ENCODE assay signal across 8 mouse cellular contexts in the genomic region with DNA sequence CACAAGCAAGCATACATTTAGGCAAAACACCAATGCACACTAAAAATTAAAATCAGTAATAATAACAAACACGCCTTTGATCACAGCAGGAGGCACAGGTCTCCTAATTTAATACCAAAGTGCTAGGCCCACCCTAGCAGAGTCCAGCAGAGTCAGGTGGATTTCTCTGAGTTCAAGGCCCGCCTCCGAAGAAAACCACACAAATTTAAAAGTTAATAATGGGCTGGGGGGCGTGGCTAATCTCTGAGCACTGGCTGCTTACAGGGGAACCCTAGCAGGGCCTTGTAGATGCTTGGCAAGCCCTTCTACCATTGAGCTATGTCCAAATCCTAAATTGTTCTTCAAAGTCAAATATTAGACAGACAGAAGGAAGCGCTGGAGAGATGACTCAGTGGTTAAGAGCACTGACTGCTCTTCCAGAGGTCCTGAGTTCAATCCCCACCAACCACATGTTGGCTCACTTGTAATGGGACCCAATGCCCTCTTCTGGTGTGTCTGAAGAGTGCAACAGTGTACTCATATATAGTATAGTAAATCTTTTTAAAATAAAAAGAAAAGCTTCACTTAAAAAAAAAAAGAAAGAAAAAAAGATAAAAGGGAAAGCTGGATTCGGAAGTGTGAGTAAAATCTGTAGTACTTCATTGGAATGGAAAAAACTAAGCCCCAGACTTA. TPM values are rescaled to one million over a fixed set of nuclear protein-coding genes. Genes with fewer than 3 reads are reported as not detected.
DNase-seq lines count a peak whose midpoint lies in the region; ATAC-seq and TF ChIP-seq lines count a peak whose summit lies in the region.

No protein-coding gene starts in this region.

- no peaks in the 10 kb centered on the region for H3K27me3 ChIP-seq in cerebellum, adult 2 months (ENCODE audit: control insufficient read depth, insufficient read depth, low read length)
- H3K27me3 ChIP-seq in forebrain, embryonic 10.5 days (ENCODE audit: poor library complexity, severe bottlenecking) = no peaks in the 10 kb centered on the region
- no peaks in the 10 kb centered on the region for H3K27me3 ChIP-seq in neural tube, embryonic 13.5 days

- intact Hi-C loops in left cerebral cortex, postnatal 14 days (cut with DNase I) = loop anchor here (5.0 kb wide), 1 partner anchor 56 kb away; a partner anchor contains a TSS

- H3K9me3 ChIP-seq in forebrain, embryonic 10.5 days = no peaks in the 10 kb centered on the region
- H3K9me3 ChIP-seq in neural tube, embryonic 13.5 days = no peaks in the 10 kb centered on the region

- peak overlapping the region; percentile 61 for H3K4me2 ChIP-seq in neural tube, embryonic 13.5 days

- no peaks in the 10 kb centered on the region for H3K4me1 ChIP-seq in cerebellum, adult 2 months (ENCODE audit: control insufficient read depth, insufficient read depth, low read length)
- H3K4me1 ChIP-seq in forebrain, embryonic 10.5 days = peaks cover 21% of the 10 kb centered on the region
- peaks cover 36% of the 10 kb centered on the region for H3K4me1 ChIP-seq in neural tube, embryonic 13.5 days (replicated peaks)

- no peak for TF ChIP-seq POLR2A in cerebellum, adult 2 months (IDR thresholded peaks at IDR 0.05; ENCODE audit: borderline replicate concordance, insufficient read depth, low read length)

- no peak overlapping the region for H3K4me3 ChIP-seq in cerebellum, adult 2 months (replicated peaks; ENCODE audit: insufficient read depth, low read depth, low read length)
- H3K4me3 ChIP-seq in forebrain, embryonic 10.5 days = peak overlapping the region; percentile 79
- peak overlapping the region; percentile 74 for H3K4me3 ChIP-seq in neural tube, embryonic 13.5 days

- ATAC-seq in neural tube, embryonic 13.5 days (ENCODE audit: low read depth) = no peak

- WGBS in cerebellum, adult 2 months = 80% methylated on average over 6 of the region's 6 CpGs
- WGBS in forebrain, embryonic 10.5 days = 76% methylated on average over 6 of the region's 6 CpGs
- 83% methylated on average over 6 of the region's 6 CpGs for whole genome bisulfite sequencing in neural tube, embryonic 13.5 days

- H3K9ac ChIP-seq in neural tube, embryonic 13.5 days = peak overlapping the region; percentile 88; the same call in 1 of the 2 replicates

- no peak overlapping the region for H3K27ac ChIP-seq in cerebellum, adult 2 months (ENCODE audit: insufficient read depth, low read length)
- peak overlapping the region; percentile 100 for H3K27ac ChIP-seq in forebrain, embryonic 10.5 days
- peak overlapping the region; percentile 97; the same call in 1 of the 2 replicates for H3K27ac ChIP-seq in neural tube, embryonic 13.5 days (replicated peaks)

- TF ChIP-seq CTCF in cerebellum, adult 2 months (IDR thresholded peaks at IDR 0.05; ENCODE audit: borderline replicate concordance, insufficient read depth, low read depth, low read length) = no peak

- peak; percentile 22 to 34 for DNase-seq in cerebellum, postnatal 10 days
- DNase-seq in cerebellum, adult 2 months = no peak
- peak; percentile 94 for DNase-seq in A20 (ENCODE audit: low read depth, low spot score)
- DNase-seq in forebrain, embryonic 10.5 days (ENCODE audit: extremely low spot score, low spot score) = no peak
- peak; percentile 32 to 39 for DNase-seq in kidney, postnatal 4 days
- no peak for DNase-seq in right cerebral cortex, postnatal 14 days
- no peak for DNase-seq in left cerebral cortex, postnatal 14 days (ENCODE audit: low spot score in 2 of 2)

- peaks cover 81% of the 10 kb centered on the region for H3K36me3 ChIP-seq in forebrain, embryonic 10.5 days (replicated peaks)
- peaks cover 69% of the 10 kb centered on the region for H3K36me3 ChIP-seq in neural tube, embryonic 13.5 days

RNA-seq across cellular contexts. Expression of a gene that starts 0.9 kb away (rescaled TPM):
- polyA plus RNA-seq in cerebellum, adult 2 months (2012; rRNA removed) = 30.6 and 34.0 TPM in 2 replicates
- 13.5 and 13.7 TPM in 2 replicates for polyA plus RNA-seq in forebrain, embryonic 10.5 days (2016; fragmentation: Nextera tagmentation; extraction: Ambion mirVana)
- polyA plus RNA-seq in neural tube, embryonic 13.5 days (2015; fragmentation: Nextera tagmentation; extraction: Ambion mirVana) = 3.3 and 4.1 TPM in 2 replicates
- 1 to 10 TPM; 7.5 to 7.8 TPM for total RNA-seq in left cerebral cortex, postnatal 14 days (2021)

RNA-seq across cellular contexts. Expression of a gene that starts 9.9 kb away (rescaled TPM):
- polyA plus RNA-seq in cerebellum, adult 2 months (2012; rRNA removed) = 74.0 and 75.0 TPM in 2 replicates
- polyA plus RNA-seq in forebrain, embryonic 10.5 days (2016; fragmentation: Nextera tagmentation; extraction: Ambion mirVana) = 95.5 and 104 TPM in 2 replicates
- 60.8 and 61.3 TPM in 2 replicates for polyA plus RNA-seq in neural tube, embryonic 13.5 days (2015; fragmentation: Nextera tagmentation; extraction: Ambion mirVana)
- total RNA-seq in left cerebral cortex, postnatal 14 days (2021) = 10 to 100 TPM; 67.3 to 71.2 TPM

RNA-seq across cellular contexts. Expression of a gene that starts 13.4 kb away (rescaled TPM):
- polyA plus RNA-seq in cerebellum, adult 2 months (2012; rRNA removed) = 339 and 352 TPM in 2 replicates
- 19.6 and 22.4 TPM in 2 replicates for polyA plus RNA-seq in forebrain, embryonic 10.5 days (2016; fragmentation: Nextera tagmentation; extraction: Ambion mirVana)
- 267 and 299 TPM in 2 replicates for polyA plus RNA-seq in neural tube, embryonic 13.5 days (2015; fragmentation: Nextera tagmentation; extraction: Ambion mirVana)
- 100 to 1,000 TPM; 468 to 474 TPM for total RNA-seq in left cerebral cortex, postnatal 14 days (2021)

RNA-seq across cellular contexts. Expression of a gene that starts 22.8 kb away (rescaled TPM):
- 0.75 and 0.90 TPM in 2 replicates for polyA plus RNA-seq in cerebellum, adult 2 months (2012; rRNA removed)
- 0.23 and 0.30 TPM in 2 replicates for polyA plus RNA-seq in forebrain, embryonic 10.5 days (2016; fragmentation: Nextera tagmentation; extraction: Ambion mirVana)
- 0.15 TPM in 1 of 2 replicates, not detected in the other for polyA plus RNA-seq in neural tube, embryonic 13.5 days (2015; fragmentation: Nextera tagmentation; extraction: Ambion mirVana)
- total RNA-seq in left cerebral cortex, postnatal 14 days (2021) = not detected

RNA-seq across cellular contexts. Expression of a gene that starts 32.4 kb away (rescaled TPM):
- polyA plus RNA-seq in cerebellum, adult 2 months (2012; rRNA removed) = 1.8 and 1.9 TPM in 2 replicates
- polyA plus RNA-seq in forebrain, embryonic 10.5 days (2016; fragmentation: Nextera tagmentation; extraction: Ambion mirVana) = 0.38 and 0.42 TPM in 2 replicates
- polyA plus RNA-seq in neural tube, embryonic 13.5 days (2015; fragmentation: Nextera tagmentation; extraction: Ambion mirVana) = not detected in 2 replicates
- under 1 TPM in 1 of 2 experiments, not detected in 1; 0.33 TPM for total RNA-seq in left cerebral cortex, postnatal 14 days (2021)

Comparison
In these comparisons a context has a peak if more than half of its experiments do, and no peak if none do; other contexts are left out.
1. DNase-seq: peak in cerebellum, postnatal 10 days (2 of 2), A20 (single experiment) and kidney, postnatal 4 days (2 of 2); none in cerebellum, adult 2 months (0 of 2), forebrain, embryonic 10.5 days (single experiment), right cerebral cortex, postnatal 14 days (single experiment) and left cerebral cortex, postnatal 14 days (0 of 2).
2. RNA of a gene that starts 13.4 kb away (polyA plus RNA-seq): 339 to 352 TPM in cerebellum, adult 2 months and 267 to 299 TPM in neural tube, embryonic 13.5 days; 19.6 to 22.4 TPM in forebrain, embryonic 10.5 days; every median in the first group is over 10 times any median in the second.